Mouse (Mus musculus): ENCODE measurements at regions not wholly inside any gene's neighbourhood (a gene's known extent, or its start where the extent isn't known, plus 50 kb on each side); places are given as distances from the start of the nearest gene placed in this dataset.

- in situ Hi-C loops (cut with MboI, MseI): no loop called here
Observed at GRCm38 (mm10) chr12:10571643-10572377, 181.2 kb downstream of the Rdh14 start.

- in situ Hi-C loops (cut with MboI, MseI): no loop called here
Observed at GRCm38 (mm10) chr12:10572378-10572650, 181.7 kb downstream of the Rdh14 start.

- in situ Hi-C loops (cut with MboI, MseI): no loop called here
Observed at GRCm38 (mm10) chr12:10573381-10573780, 182.8 kb downstream of the Rdh14 start.

GRCm38 (mm10) chr12:10582840-10583614 is 192.5 kb downstream of the Rdh14 start:
- in situ Hi-C loops (cut with MboI, MseI): loop anchor here (10.0 to 25.0 kb wide), 2 partner anchors 1528 to 1696 kb away; no protein-coding TSS in a partner anchor

GRCm38 (mm10) chr12:10584026-10584425 is 193.5 kb downstream of the Rdh14 start:
- in situ Hi-C loops (cut with MboI, MseI): loop anchor here (10.0 to 25.0 kb wide), 2 partner anchors 1529 to 1697 kb away; no protein-coding TSS in a partner anchor

GRCm38 (mm10) chr12:10589537-10589936 is 199.0 kb downstream of the Rdh14 start:
- in situ Hi-C loops (cut with MboI, MseI): loop anchor here (5.0 to 25.0 kb wide), 3 partner anchors 1532 to 1702 kb away; no protein-coding TSS in a partner anchor

- in situ Hi-C loops (cut with MboI, MseI): loop anchor here in 1 of 2 experiments (5.0 to 25.0 kb wide), 5 partner anchors 574 to 1803 kb away; no protein-coding TSS in a partner anchor
Observed at GRCm38 (mm10) chr12:10597976-10598746, 207.6 kb downstream of the Rdh14 start.

GRCm38 (mm10) chr12:10600111-10600510 is 209.5 kb downstream of the Rdh14 start:
- in situ Hi-C loops (cut with MboI, MseI): loop anchor here in 1 of 2 experiments (5.0 kb wide), 1 partner anchor 582 kb away; no protein-coding TSS in a partner anchor

- in situ Hi-C loops (cut with MboI, MseI): no loop called here
Observed at GRCm38 (mm10) chr12:10618319-10618718, 227.7 kb downstream of the Rdh14 start.

GRCm38 (mm10) chr12:10620541-10620940 is 230.0 kb downstream of the Rdh14 start:
- in situ Hi-C loops (cut with MboI, MseI): no loop called here

- in situ Hi-C loops (cut with MboI, MseI): no loop called here
Observed at GRCm38 (mm10) chr12:10638591-10638990, 248.0 kb downstream of the Rdh14 start.

- in situ Hi-C loops (cut with MboI, MseI): no loop called here
Observed at GRCm38 (mm10) chr12:10654466-10655184, 264.1 kb downstream of the Rdh14 start.

GRCm38 (mm10) chr12:10655185-10655544 is 264.6 kb downstream of the Rdh14 start:
- in situ Hi-C loops (cut with MboI, MseI): no loop called here

GRCm38 (mm10) chr12:10658826-10659225 is 268.3 kb downstream of the Rdh14 start:
- in situ Hi-C loops (cut with MboI, MseI): no loop called here

GRCm38 (mm10) chr12:10686747-10687146 is 296.2 kb downstream of the Rdh14 start:
- in situ Hi-C loops (cut with MboI, MseI): no loop called here

Measured in T-helper 17 cell (primary cell).